Mouse (Mus musculus) limb, embryonic 13.5 days (tissue): ENCODE data around the gene Csk. TPM values are rescaled to one million over a fixed set of nuclear protein-coding genes. Genes with fewer than 3 reads are reported as not detected.
A peak's percentile ranks its signal among the peaks of the same experiment; 100 is the strongest.

Experiments used
- ATAC-seq: fragments of 200-750 bp; cut with Nextera tagmentation; 2 replicates; pipeline ENCODE4 v1.8.0; 2017; ENCODE audit warnings: low read depth, moderate number of reproducible peaks, moderate TSS enrichment; ENCODE audit not compliant: low FRiP score
- H3K27ac ChIP-seq: fragments of 300-500 bp; sonication (generic); 2 replicates; pipeline ENCODE4 v1.5.1; 2015; ENCODE audit warnings: inconsistent platforms, mild to moderate bottlenecking, moderate library complexity
- H3K27me3 ChIP-seq: fragments of 300-500 bp; sonication (generic); 2 replicates; pipeline ENCODE4 v1.6.1; 2015; ENCODE audit warnings: mild to moderate bottlenecking, inconsistent platforms
- H3K36me3 ChIP-seq: fragments of 300-500 bp; sonication (generic); 2 replicates; pipeline ENCODE4 v1.6.1; 2015; ENCODE audit warnings: inconsistent platforms, mild to moderate bottlenecking, moderate library complexity
- H3K4me1 ChIP-seq: fragments of 300-500 bp; sonication (generic); 2 replicates; pipeline ENCODE4 v1.6.1; 2015; ENCODE audit warnings: inconsistent platforms
- H3K4me2 ChIP-seq: fragments of 300-500 bp; sonication (generic); replicated peaks from 2 replicates; pipeline ENCODE4 v1.6.1; 2015; ENCODE audit warnings: inconsistent platforms, mild to moderate bottlenecking, moderate library complexity
- H3K4me3 ChIP-seq: fragments of 300-500 bp; sonication (generic); 2 replicates; pipeline ENCODE4 v1.5.1; 2015; ENCODE audit warnings: moderate library complexity, mild to moderate bottlenecking, inconsistent platforms
- H3K9ac ChIP-seq: fragments of 300-500 bp; sonication (generic); 2 replicates; pipeline ENCODE4 v1.6.1; 2015; ENCODE audit warnings: mild to moderate bottlenecking, inconsistent platforms
- H3K9me3 ChIP-seq: fragments of 300-500 bp; sonication (generic); 2 replicates; pipeline ENCODE4 v1.6.1; 2016; ENCODE audit warnings: inconsistent platforms
- WGBS: fragments of 180-500 bp; shearing (Covaris S2); methylation state at CpG from one replicate; pipeline ENCODE4 v1.1.7; 2015; 5-methylcytosine and 5-hydroxymethylcytosine counted together
- polyA plus RNA-seq: library from polyadenylated mRNA; unstranded; fragments of >200 nt; fragmentation: Nextera tagmentation; extraction: Ambion mirVana; gene quantifications from 2 replicates; pipeline ENCODE4 v1.2.1, GENCODE M21; 2015

The Csk gene
- polyA plus RNA-seq, 1 experiment from 2014 or later = 32.7 TPM

DNA sequence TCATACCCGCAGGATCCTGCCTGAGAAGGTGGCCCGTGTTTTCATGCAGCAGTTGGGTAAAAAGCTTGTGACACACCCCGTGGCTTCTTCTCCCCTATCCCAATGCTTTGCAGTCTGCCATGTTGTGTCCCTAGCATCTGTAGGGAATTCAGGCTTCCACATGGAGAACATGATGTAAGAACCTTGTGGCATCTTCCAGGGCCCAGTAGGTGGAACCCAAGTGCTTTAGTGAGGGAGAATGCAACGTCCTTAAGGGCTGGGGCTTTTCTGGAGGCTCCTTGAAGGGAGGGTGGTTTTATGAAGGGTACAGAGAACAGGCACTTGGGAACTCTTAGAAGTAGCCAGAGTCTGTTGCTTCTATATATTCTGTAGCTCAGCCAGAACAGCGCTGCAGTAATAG, 62.7 kb downstream of the Csk start:
- Histone ChIP-seq H3K4me2 (peak overlapping the region; percentile 89), H3K9ac (peak overlapping the region; percentile 79; the same call in 1 of the 2 replicates), H3K36me3 (peaks cover 53% of the 10 kb centered on the region), H3K9me3 (no peaks in the 10 kb centered on the region), H3K27ac (no peak overlapping the region), H3K4me3 (peak overlapping the region; percentile 72; the same call in 1 of the 2 replicates), H3K27me3 (no peaks in the 10 kb centered on the region), H3K4me1 (peaks cover 21% of the 10 kb centered on the region)
- whole genome bisulfite sequencing = 30% methylated on average over 5 of the region's 5 CpGs
- ATAC-seq = no peak

DNA sequence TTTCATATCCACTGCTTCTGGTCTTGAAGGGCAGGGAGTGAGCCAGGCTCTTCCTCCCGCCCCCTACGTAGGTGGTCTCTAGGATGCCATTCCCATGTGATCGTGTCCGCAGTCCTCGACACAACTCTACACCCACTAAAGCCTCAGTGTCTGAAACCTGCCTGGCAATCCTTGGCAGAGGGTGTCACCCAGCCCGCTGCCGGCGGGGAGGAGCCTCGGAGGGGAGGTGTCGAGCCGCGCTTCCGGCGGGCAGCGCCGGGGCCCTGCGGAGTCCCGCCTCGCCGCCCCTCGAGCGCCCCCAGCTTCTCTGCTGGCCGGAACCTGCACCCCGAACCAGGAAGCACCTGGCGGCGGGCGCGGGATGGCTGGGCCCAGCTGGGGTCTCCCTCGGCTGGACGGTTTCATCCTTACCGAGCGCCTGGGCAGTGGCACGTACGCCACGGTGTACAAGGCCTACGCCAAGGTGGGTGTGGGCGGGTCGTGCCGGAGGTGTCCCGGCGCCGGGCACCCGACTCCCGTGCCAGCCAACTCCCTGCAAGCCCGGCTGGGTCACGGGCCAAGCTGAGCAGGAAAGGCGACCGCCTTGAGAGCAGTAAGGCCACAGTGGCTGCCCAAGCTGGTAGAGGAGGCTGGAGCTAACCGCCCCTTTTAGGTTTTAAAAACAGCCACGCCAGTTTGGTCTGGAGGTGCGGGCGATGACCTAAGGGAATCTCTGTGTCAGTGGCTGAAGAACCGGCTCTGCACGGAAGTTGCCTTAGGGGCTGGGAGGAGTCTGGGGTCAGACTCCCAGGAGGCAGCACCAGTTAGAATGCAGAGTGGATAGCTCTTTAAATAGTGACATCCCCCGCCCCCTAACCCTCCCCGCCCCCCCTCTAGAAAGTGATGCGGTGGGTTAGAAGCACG, 64.0 kb downstream of the Csk start, which contains the start of gene Ulk3:
Gene Ulk3 (plus strand): TSS at position 229 of the 903 bp plus-strand sequence.
- peak within 1 kb of the TSS; percentile 72 for H3K4me3 ChIP-seq
- peaks cover 50% of the 10 kb centered on the region for H3K36me3 ChIP-seq
- peak within 1 kb of the TSS; percentile 85 for H3K27ac ChIP-seq
- H3K9ac ChIP-seq = peak within 1 kb of the TSS; percentile 79
- H3K4me2 ChIP-seq = peak within 1 kb of the TSS; percentile 89
- H3K4me1 ChIP-seq = peaks cover 21% of the 10 kb centered on the region
- H3K27me3 ChIP-seq = no peaks in the 10 kb centered on the region
- no peaks in the 10 kb centered on the region for H3K9me3 ChIP-seq
- under 1% methylated on average over 58 of the region's 58 CpGs for WGBS
- ATAC-seq = peak; percentile 82

DNA sequence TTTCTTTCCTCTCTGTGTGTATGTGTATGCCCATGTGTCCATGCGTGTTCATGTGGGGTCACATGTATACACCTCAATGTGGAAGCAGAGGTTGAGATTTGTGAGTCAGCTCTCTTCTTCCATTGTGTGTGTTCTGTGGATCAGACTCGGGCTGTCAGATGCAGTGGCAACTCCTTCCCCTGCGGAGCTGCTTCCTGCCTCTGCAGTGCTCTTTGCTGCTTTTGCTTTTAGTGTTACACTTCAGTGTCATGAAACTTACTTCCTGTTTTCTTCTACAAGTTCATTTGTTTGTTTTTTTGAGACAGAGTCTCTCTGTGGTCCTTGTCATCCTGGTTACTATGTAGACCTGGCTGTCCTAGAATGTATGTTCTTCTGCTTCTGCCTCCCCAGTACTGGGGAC, 68.4 kb downstream of the Csk start:
- Histone ChIP-seq H3K27me3 (no peaks in the 10 kb centered on the region), H3K4me3 (no peak overlapping the region), H3K9ac (no peak overlapping the region), H3K36me3 (peaks cover 67% of the 10 kb centered on the region), H3K9me3 (no peaks in the 10 kb centered on the region), H3K4me1 (peaks cover 8% of the 10 kb centered on the region), H3K27ac (no peak overlapping the region), H3K4me2 (no peak overlapping the region)
- 83% methylated on average over 3 of the region's 3 CpGs for WGBS
- ATAC-seq = no peak

DNA sequence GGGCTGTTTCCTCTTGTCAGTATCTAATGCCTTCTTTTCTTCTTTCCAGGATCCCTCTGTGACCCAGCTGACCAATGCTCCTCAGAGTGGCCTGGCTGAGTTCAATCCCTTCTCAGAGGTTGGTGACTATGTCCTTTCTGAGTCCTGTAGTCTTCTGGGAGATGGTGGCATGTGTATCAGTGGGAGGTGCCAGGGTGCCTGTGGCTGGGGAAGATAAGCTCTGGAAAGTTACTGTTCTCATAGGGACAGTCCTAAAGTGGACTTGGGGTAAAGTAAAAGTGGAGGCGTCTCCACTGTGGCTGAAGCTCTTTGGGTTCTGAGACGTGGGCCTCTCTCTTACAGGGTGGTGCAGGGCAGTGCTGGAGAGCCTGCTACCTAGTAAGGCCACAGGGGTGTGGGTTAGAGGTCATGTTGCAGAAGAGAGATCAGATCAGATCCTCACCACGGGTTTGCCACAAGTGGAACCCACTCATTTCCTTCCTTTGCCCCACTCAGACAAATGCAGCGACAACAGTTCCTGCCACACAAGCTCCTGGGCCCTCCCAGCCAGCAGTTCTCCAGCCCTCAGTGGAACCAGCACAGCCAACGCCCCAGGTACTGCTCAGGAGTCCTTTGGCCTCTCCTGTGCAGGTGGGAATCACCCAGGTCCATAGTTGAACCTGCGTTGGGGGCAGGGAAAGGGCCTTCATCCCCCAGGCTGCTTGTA, 76.1 kb downstream of the Csk start:
- Histone ChIP-seq H3K9ac (no peak overlapping the region), H3K4me2 (no peak overlapping the region), H3K9me3 (no peaks in the 10 kb centered on the region), H3K4me3 (no peak overlapping the region), H3K27me3 (no peaks in the 10 kb centered on the region), H3K4me1 (no peaks in the 10 kb centered on the region), H3K36me3 (peaks cover 67% of the 10 kb centered on the region), H3K27ac (no peak overlapping the region)
- WGBS = 83% methylated on average over 6 of the region's 6 CpGs
- no peak for ATAC-seq

Other genes starting within 250 kb of the Csk start
- 26.8 and 30.0 TPM in 2 replicates for gene Ppcdc, start 213.5 kb downstream of the Csk start, polyA plus RNA-seq
- gene Scamp5, start 185.6 kb downstream of the Csk start, polyA plus RNA-seq = 12.2 and 12.9 TPM in 2 replicates
- 0.87 and 1.9 TPM in 2 replicates for gene Rpp25, start 149.6 kb downstream of the Csk start, polyA plus RNA-seq
- gene Cox5a, start 132.4 kb downstream of the Csk start, polyA plus RNA-seq = 495 and 497 TPM in 2 replicates
- 24.2 and 26.8 TPM in 2 replicates for gene Fam219b, start 116.1 kb downstream of the Csk start, polyA plus RNA-seq
- gene Mpi, start 100.9 kb downstream of the Csk start, polyA plus RNA-seq = 56.3 and 58.8 TPM in 2 replicates
- 67.1 and 69.1 TPM in 2 replicates for gene Scamp2, start 92.7 kb downstream of the Csk start, polyA plus RNA-seq
- 21.0 and 21.4 TPM in 2 replicates for gene Ulk3, start 64.2 kb downstream of the Csk start, polyA plus RNA-seq
- not detected in 2 replicates for gene Cplx3, start 47.4 kb downstream of the Csk start, polyA plus RNA-seq
- not detected in 2 replicates for gene Lman1l, start 32.9 kb downstream of the Csk start, polyA plus RNA-seq
- gene Cyp1a2, start 30.1 kb upstream of the Csk start, polyA plus RNA-seq = not detected in 2 replicates
- not detected in 2 replicates for gene Cyp1a1, start 34.3 kb upstream of the Csk start, polyA plus RNA-seq
- 39.3 TPM in 2 replicates for gene Edc3, start 54.9 kb upstream of the Csk start, polyA plus RNA-seq
- 77.3 and 82.8 TPM in 2 replicates for gene Clk3, start 112.2 kb upstream of the Csk start, polyA plus RNA-seq
- 7.3 and 10.6 TPM in 2 replicates for gene Arid3b, start 183.2 kb upstream of the Csk start, polyA plus RNA-seq